Comparison of ENCODE assay signal across 27 mouse cellular contexts in the genomic region with DNA sequence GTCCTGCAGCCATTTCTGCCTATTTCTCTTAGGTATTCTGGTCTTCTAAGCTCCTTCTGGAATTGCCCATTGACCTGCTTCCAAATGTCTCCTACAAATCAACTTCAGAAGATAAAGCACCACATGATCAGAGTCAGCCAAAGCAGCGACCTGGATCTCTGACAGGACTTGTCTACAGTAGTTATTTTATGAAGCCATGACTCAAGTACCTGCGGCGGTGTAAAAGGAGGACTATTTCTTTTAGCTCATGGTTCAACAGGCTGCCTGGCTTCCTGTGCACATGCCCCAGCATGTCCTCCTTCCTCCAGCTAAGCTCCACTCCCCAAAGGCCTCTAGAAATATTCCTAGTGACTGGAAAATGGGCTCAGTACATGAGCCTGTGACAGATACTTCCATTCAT.
DNase-seq lines count a peak whose midpoint lies in the region; ATAC-seq and TF ChIP-seq lines count a peak whose summit lies in the region.
"Had no signal": no experiment of that assay in that cellular context is flagged by ENCODE, and none has a peak within 500 bp of the region (broad histone marks: within the 10 kb centered on the region; RNA-seq: fewer than 3 reads in every experiment).

No protein-coding gene starts in this region.

- peak; percentile 4 to 9 for DNase-seq in heart, adult 18-20 months
- DNase-seq in CH12.LX (ENCODE audit: extremely low read depth) (peak; percentile 25), adipocyte (ENCODE audit: low spot score) (peak; percentile 22)
- no peak for DNase-seq in stomach, postnatal 0 days (ENCODE audit: low spot score)
- no peak for DNase-seq in testis, postnatal 10 days (ENCODE audit: low spot score)
- no peak for DNase-seq in hindbrain, embryonic 14.5 days (ENCODE audit: low spot score)
- DNase-seq: adrenal gland, postnatal 10 days; cerebellum, adult 8-10 months; cerebellum, postnatal 36 days; embryo, embryonic 11 days; gastrocnemius, postnatal 25 days; heart, postnatal 36 days; kidney, adult 8-10 months; liver, embryonic 13.5 days; lung, adult 18-20 months; lung, postnatal 4 days had no signal

- no peak overlapping the region for H3K4me2 ChIP-seq in heart, embryonic 11.5 days
- no peak overlapping the region for H3K4me2 ChIP-seq in CH12.LX (ENCODE audit: insufficient read depth, low read depth, poor library complexity, severe bottlenecking)
- no peak overlapping the region for H3K4me2 ChIP-seq in stomach, postnatal 0 days (replicated peaks; ENCODE audit: low read depth)
- no peak overlapping the region for H3K4me2 ChIP-seq in hindbrain, embryonic 14.5 days (replicated peaks)
- H3K4me2 ChIP-seq: embryonic facial prominence, embryonic 13.5 days; hindbrain, embryonic 12.5 days; limb, embryonic 15.5 days; liver, embryonic 13.5 days; midbrain, embryonic 13.5 days had no signal

- no peak for ATAC-seq in heart, embryonic 11.5 days (replicated peaks; ENCODE audit: insufficient number of reproducible peaks, low FRiP score, low TSS enrichment)
- no peak for ATAC-seq in stomach, postnatal 0 days (ENCODE audit: low FRiP score, low TSS enrichment)
- no peak for ATAC-seq in hindbrain, embryonic 14.5 days (ENCODE audit: low FRiP score)
- ATAC-seq: forebrain, embryonic 14.5 days; intestine, embryonic 16.5 days; lung, postnatal 0 days; midbrain, embryonic 13.5 days had no signal

- peak; percentile 37; the same call in 1 of the 2 replicates for TF ChIP-seq EP300 in CH12.LX (IDR thresholded peaks at IDR 0.05; ENCODE audit: low read length)
- peak; percentile 47 for TF ChIP-seq EP300 in stomach, postnatal 0 days (optimal IDR thresholded peaks at IDR 0.05)

- no peak for TF ChIP-seq CTCF in CH12.LX (conservative IDR thresholded peaks at IDR 0.05 in 1 of 2, IDR thresholded peaks at IDR 0.05 in 1 of 2; ENCODE audit: low read depth in 2 of 2, low read length in 2 of 2)
- TF ChIP-seq CTCF in stomach, postnatal 0 days (IDR thresholded peaks at IDR 0.05; ENCODE audit: low read depth), result no peak

- no peaks in the 10 kb centered on the region for H3K4me1 ChIP-seq in heart, embryonic 11.5 days (ENCODE audit: control insufficient read depth, insufficient read depth, low read length)
- peaks cover 3 to 17% of the 10 kb centered on the region in 2 experiments for H3K4me1 ChIP-seq in CH12.LX (ENCODE audit: control insufficient read depth in 1 of 2, insufficient read depth in 2 of 2)
- no peaks in the 10 kb centered on the region for H3K4me1 ChIP-seq in stomach, postnatal 0 days (replicated peaks; ENCODE audit: control insufficient read depth, insufficient read depth)
- H3K4me1 ChIP-seq in hindbrain, embryonic 14.5 days (replicated peaks; ENCODE audit: control insufficient read depth, insufficient read depth, low read length), result no peaks in the 10 kb centered on the region
- H3K4me1 ChIP-seq: embryonic facial prominence, embryonic 13.5 days; heart, embryonic 10.5 days; hindbrain, embryonic 12.5 days; limb, embryonic 10.5 days; limb, embryonic 15.5 days; liver, embryonic 13.5 days; midbrain, embryonic 13.5 days had no signal

- no peak overlapping the region for H3K27ac ChIP-seq in heart, embryonic 11.5 days (ENCODE audit: low read depth, low read length)
- H3K27ac ChIP-seq in CH12.LX (ENCODE audit: insufficient read depth, low read depth), result no peak overlapping the region
- no peak overlapping the region for H3K27ac ChIP-seq in stomach, postnatal 0 days (replicated peaks)
- H3K27ac ChIP-seq in hindbrain, embryonic 14.5 days, result no peak overlapping the region
- H3K27ac ChIP-seq: embryonic facial prominence, embryonic 13.5 days; heart, embryonic 10.5 days; hindbrain, embryonic 12.5 days; kidney, postnatal 0 days; limb, embryonic 10.5 days; limb, embryonic 15.5 days; liver, embryonic 13.5 days; midbrain, embryonic 13.5 days had no signal

- no peak for TF ChIP-seq POLR2A in CH12.LX (IDR thresholded peaks at IDR 0.05; ENCODE audit: low read depth, low read length)

- H3K4me3 ChIP-seq in heart, embryonic 11.5 days (ENCODE audit: low read depth, low read length), result no peak overlapping the region
- H3K4me3 ChIP-seq in CH12.LX (replicated peaks in 1 of 3; ENCODE audit: low read depth in 2 of 3, low read length in 2 of 3, poor library complexity in 1 of 3), result no peak overlapping the region
- H3K4me3 ChIP-seq in stomach, postnatal 0 days (ENCODE audit: low read depth, low read length), result no peak overlapping the region
- no peak overlapping the region for H3K4me3 ChIP-seq in hindbrain, embryonic 14.5 days (replicated peaks; ENCODE audit: low read length)
- H3K4me3 ChIP-seq: embryonic facial prominence, embryonic 13.5 days; heart, embryonic 10.5 days; hindbrain, embryonic 12.5 days; limb, embryonic 10.5 days; limb, embryonic 15.5 days; liver, embryonic 13.5 days; midbrain, embryonic 13.5 days had no signal

- no peak for TF ChIP-seq RAD21 in CH12.LX (IDR thresholded peaks at IDR 0.05; ENCODE audit: low read depth, low read length)

- no peak overlapping the region for H3K9ac ChIP-seq in heart, embryonic 11.5 days (ENCODE audit: low read depth, low read length)
- 0 out of 2 replicates have a peak overlapping the region, but pooled peaks have one; percentile 13 for H3K9ac ChIP-seq in CH12.LX (ENCODE audit: insufficient read depth, low read depth)
- H3K9ac ChIP-seq in stomach, postnatal 0 days (ENCODE audit: low read length), result no peak overlapping the region
- H3K9ac ChIP-seq in hindbrain, embryonic 14.5 days, result no peak overlapping the region
- H3K9ac ChIP-seq: embryonic facial prominence, embryonic 13.5 days; hindbrain, embryonic 12.5 days; limb, embryonic 15.5 days; liver, embryonic 13.5 days; midbrain, embryonic 13.5 days had no signal

- in situ Hi-C loops in CH12.LX (cut with MboI; ENCODE audit: low pct_ligation_motif_present, low pct_unique_long_range_greater_than_20kb, low sequenced_read_pairs), result no loop called here

- dilution Hi-C loops in CH12.LX (cut with MboI; ENCODE audit: extremely low pct_ligation_motif_present, extremely low pct_unique_long_range_greater_than_20kb, low sequenced_read_pairs), result no loop called here

- no peaks in the 10 kb centered on the region for H3K27me3 ChIP-seq in heart, embryonic 11.5 days (ENCODE audit: control insufficient read depth, insufficient read depth, low read length)
- H3K27me3 ChIP-seq in CH12.LX (replicated peaks), result no peaks in the 10 kb centered on the region
- no peaks in the 10 kb centered on the region for H3K27me3 ChIP-seq in stomach, postnatal 0 days (ENCODE audit: control insufficient read depth, insufficient read depth, low read length)
- no peaks in the 10 kb centered on the region for H3K27me3 ChIP-seq in hindbrain, embryonic 14.5 days (ENCODE audit: control insufficient read depth, insufficient read depth, low read length)
- H3K27me3 ChIP-seq: embryonic facial prominence, embryonic 13.5 days; hindbrain, embryonic 12.5 days; limb, embryonic 15.5 days; liver, embryonic 13.5 days; midbrain, embryonic 13.5 days had no signal

- H3K79me2 ChIP-seq in CH12.LX (replicated peaks; ENCODE audit: control insufficient read depth, extremely low read depth, insufficient read depth, poor library complexity, severe bottlenecking), result no peaks in the 10 kb centered on the region

- H3K9me3 ChIP-seq in heart, embryonic 11.5 days (replicated peaks; ENCODE audit: control insufficient read depth, low read length), result no peaks in the 10 kb centered on the region
- no peaks in the 10 kb centered on the region for H3K9me3 ChIP-seq in CH12.LX (replicated peaks; ENCODE audit: low read length)
- H3K9me3 ChIP-seq in stomach, postnatal 0 days (ENCODE audit: control insufficient read depth, low read length), result no peaks in the 10 kb centered on the region
- H3K9me3 ChIP-seq in hindbrain, embryonic 14.5 days (ENCODE audit: control insufficient read depth, low read length), result no peaks in the 10 kb centered on the region
- H3K9me3 ChIP-seq: embryonic facial prominence, embryonic 13.5 days; heart, embryonic 10.5 days; hindbrain, embryonic 12.5 days; limb, embryonic 10.5 days; limb, embryonic 15.5 days; liver, embryonic 13.5 days; midbrain, embryonic 13.5 days had no signal

- no peaks in the 10 kb centered on the region for H3K36me3 ChIP-seq in heart, embryonic 11.5 days (ENCODE audit: control insufficient read depth, insufficient read depth, low read length)
- H3K36me3 ChIP-seq in CH12.LX (replicated peaks in 1 of 2; ENCODE audit: control insufficient read depth in 1 of 2, insufficient read depth in 1 of 2, low read length in 1 of 2), result peaks cover 7 to 46% of the 10 kb centered on the region in 2 experiments
- H3K36me3 ChIP-seq in stomach, postnatal 0 days (ENCODE audit: control insufficient read depth, insufficient read depth, low read length), result no peaks in the 10 kb centered on the region
- H3K36me3 ChIP-seq in hindbrain, embryonic 14.5 days (replicated peaks; ENCODE audit: control insufficient read depth, insufficient read depth), result no peaks in the 10 kb centered on the region
- H3K36me3 ChIP-seq: embryonic facial prominence, embryonic 13.5 days; heart, embryonic 10.5 days; hindbrain, embryonic 12.5 days; limb, embryonic 10.5 days; limb, embryonic 15.5 days; liver, embryonic 13.5 days; midbrain, embryonic 13.5 days had no signal

- WGBS in heart, embryonic 11.5 days (ENCODE audit: insufficient replicate concordance), result 69% methylated on average over 3 of the region's 3 CpGs
- WGBS in stomach, postnatal 0 days, result 76% methylated on average over 3 of the region's 3 CpGs
- 96% methylated on average over 3 of the region's 3 CpGs for WGBS in hindbrain, embryonic 14.5 days

TF ChIP-seq in CH12.LX, 34 proteins besides CTCF, POLR2A, EP300 and RAD21 (continues in another document):
- TF ChIP-seq CHD1 (IDR thresholded peaks at IDR 0.05; ENCODE audit: low read depth, low read length) (peak; percentile 94; the same call in 1 of the 2 replicates), MYC (IDR thresholded peaks at IDR 0.05; ENCODE audit: low read depth, low read length) (peak; percentile 54; the same call in 1 of the 2 replicates), KAT2A (IDR thresholded peaks at IDR 0.05; ENCODE audit: insufficient replicate concordance, low read length) (no peak), ZMIZ1 (IDR thresholded peaks at IDR 0.05; ENCODE audit: low read depth, low read length) (no peak), MEF2A (IDR thresholded peaks at IDR 0.05; ENCODE audit: borderline replicate concordance, low read depth, low read length) (no peak), GABPA (IDR thresholded peaks at IDR 0.05; ENCODE audit: insufficient replicate concordance, low read depth, low read length) (no peak), ZNF384 (IDR thresholded peaks at IDR 0.05; ENCODE audit: low read depth, low read length) (no peak), MXI1 (IDR thresholded peaks at IDR 0.05; ENCODE audit: low read depth, low read length) (no peak), RCOR1 (conservative IDR thresholded peaks at IDR 0.05; ENCODE audit: low read depth, low read length) (no peak), MAX (IDR thresholded peaks at IDR 0.05; ENCODE audit: low read length) (no peak), E2F4 (IDR thresholded peaks at IDR 0.05; ENCODE audit: insufficient replicate concordance, low read depth, low read length) (no peak), SIN3A (IDR thresholded peaks at IDR 0.05; ENCODE audit: low read length) (no peak), SMC3 (IDR thresholded peaks at IDR 0.05; ENCODE audit: low read depth, low read length) (no peak), IRF4 (IDR thresholded peaks at IDR 0.05; ENCODE audit: low read depth, low read length) (no peak)

Comparison
In these comparisons a context has a peak if more than half of its experiments do, and no peak if none do; other contexts are left out.
1. DNase-seq: peak in heart, adult 18-20 months (2 of 2), CH12.LX (single experiment) and adipocyte (single experiment); none in stomach, postnatal 0 days (single experiment), testis, postnatal 10 days (single experiment) and hindbrain, embryonic 14.5 days (single experiment).